Mouse (Mus musculus) midbrain, embryonic 15.5 days (tissue): ENCODE results near the gene Rbm20. TPM values are rescaled to one million over a fixed set of nuclear protein-coding genes. Genes with fewer than 3 reads are reported as not detected.

Source experiments
- ATAC-seq: fragments of 200-750 bp; cut with Nextera tagmentation; replicated peaks from 2 replicates; pipeline ENCODE4 v1.8.0; 2017; ENCODE audit warnings: moderate TSS enrichment
- H3K27ac ChIP-seq: fragments of 300-500 bp; sonication (generic); 2 replicates; pipeline ENCODE4 v1.5.1; 2015; ENCODE audit warnings: mild to moderate bottlenecking, inconsistent platforms
- H3K27me3 ChIP-seq: fragments of 300-500 bp; sonication (generic); replicated peaks from 2 replicates; pipeline ENCODE4 v1.6.1; 2015; ENCODE audit warnings: inconsistent platforms
- H3K36me3 ChIP-seq: fragments of 300-500 bp; sonication (generic); replicated peaks from 2 replicates; pipeline ENCODE4 v1.6.1; 2015; ENCODE audit warnings: inconsistent platforms
- H3K4me1 ChIP-seq: fragments of 300-500 bp; sonication (generic); 2 replicates; pipeline ENCODE4 v1.6.1; 2015; ENCODE audit warnings: inconsistent platforms
- H3K4me2 ChIP-seq: fragments of 300-500 bp; sonication (generic); 2 replicates; pipeline ENCODE4 v1.6.1; 2015; ENCODE audit warnings: inconsistent platforms, mild to moderate bottlenecking, moderate library complexity
- H3K4me3 ChIP-seq: fragments of 300-500 bp; sonication (generic); 2 replicates; pipeline ENCODE4 v1.5.1; 2015; ENCODE audit warnings: mild to moderate bottlenecking, inconsistent platforms
- H3K9ac ChIP-seq: fragments of 300-500 bp; sonication (generic); 2 replicates; pipeline ENCODE4 v1.6.1; 2015; ENCODE audit warnings: mild to moderate bottlenecking, inconsistent platforms
- H3K9me3 ChIP-seq: fragments of 300-500 bp; sonication (generic); 2 replicates; pipeline ENCODE4 v1.6.1; 2016; ENCODE audit warnings: inconsistent platforms
- WGBS: fragments of 180-500 bp; shearing (Covaris S2); methylation state at CpG from one replicate; pipeline ENCODE4 v1.1.7; 2015; ENCODE audit warnings: mixed read lengths; 5-methylcytosine and 5-hydroxymethylcytosine counted together
- polyA plus RNA-seq: library from polyadenylated mRNA; unstranded; fragments of >200 nt; fragmentation: Nextera tagmentation; extraction: Ambion mirVana; gene quantifications from 2 replicates; pipeline ENCODE4 v1.2.1, GENCODE M21; 2015

Gene Rbm20
- polyA plus RNA-seq, 1 experiment from 2014 or later: 1.0 TPM

GRCm38 (mm10) chr19:53856794-53857193 is 179.7 kb downstream of the Rbm20 start:
- WGBS: 75% methylated on average over 9 of the region's 9 CpGs
- Histone ChIP-seq H3K9ac (no peak overlapping the region), H3K27ac (no peak overlapping the region), H3K9me3 (no peaks in the 10 kb centered on the region), H3K27me3 (no peaks in the 10 kb centered on the region), H3K4me3 (no peak overlapping the region), H3K4me1 (peaks cover 22% of the 10 kb centered on the region), H3K4me2 (no peak overlapping the region), H3K36me3 (no peaks in the 10 kb centered on the region)
- ATAC-seq: no peak

- WGBS: 66% methylated on average over 6 of the region's 6 CpGs
- no peak overlapping the region for H3K4me3 ChIP-seq
- ATAC-seq: no peak
Measured at GRCm38 (mm10) chr19:53857962-53858361, 180.9 kb downstream of the Rbm20 start.

GRCm38 (mm10) chr19:53859149-53859548 is 182.0 kb downstream of the Rbm20 start:
- Histone ChIP-seq H3K4me3 (no peak overlapping the region), H3K4me1 (0 out of 2 replicates have a peak, but pooled peaks cover under 1% of the 10 kb centered on the region), H3K36me3 (no peaks in the 10 kb centered on the region), H3K27me3 (no peaks in the 10 kb centered on the region), H3K27ac (no peak overlapping the region), H3K9me3 (no peaks in the 10 kb centered on the region), H3K9ac (no peak overlapping the region), H3K4me2 (no peak overlapping the region)
- no peak for ATAC-seq
- 37% methylated on average over 9 of the region's 9 CpGs for WGBS

More at GRCm38 (mm10) chr19:53857962-53858361, 180.9 kb downstream of the Rbm20 start:
- Histone ChIP-seq H3K27ac (no peak overlapping the region; the same call in 1 of the 2 replicates), H3K4me2 (no peak overlapping the region), H3K9me3 (no peaks in the 10 kb centered on the region), H3K36me3 (no peaks in the 10 kb centered on the region), H3K27me3 (no peaks in the 10 kb centered on the region), H3K4me1 (peaks cover 12% of the 10 kb centered on the region), H3K9ac (no peak overlapping the region)

DNA sequence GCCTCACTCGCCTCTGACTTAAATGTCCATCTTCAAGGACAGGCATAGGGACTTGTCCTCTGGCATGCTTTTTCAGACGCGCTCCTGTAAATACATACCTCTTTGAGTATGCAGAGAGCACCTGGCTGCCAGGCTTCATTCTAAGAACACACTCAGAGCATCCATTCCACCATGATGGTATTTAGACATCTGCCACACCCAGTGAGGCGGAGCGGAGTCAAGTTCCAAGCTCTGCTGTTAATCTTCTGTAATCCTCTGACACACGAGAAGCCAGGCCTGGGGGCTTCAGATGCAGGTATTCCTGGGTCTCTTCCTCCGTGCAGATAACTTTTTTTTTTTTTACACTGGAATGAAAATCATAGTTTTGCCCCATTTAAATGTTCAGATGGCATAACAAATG is 182.5 kb downstream of the Rbm20 start:
- no peak for ATAC-seq
- Histone ChIP-seq H3K9me3 (no peaks in the 10 kb centered on the region), H3K27me3 (no peaks in the 10 kb centered on the region), H3K27ac (no peak overlapping the region), H3K4me3 (no peak overlapping the region), H3K4me1 (no peaks in the 10 kb centered on the region), H3K36me3 (no peaks in the 10 kb centered on the region), H3K9ac (no peak overlapping the region), H3K4me2 (no peak overlapping the region)
- WGBS: 42% methylated on average over 7 of the region's 7 CpGs

DNA sequence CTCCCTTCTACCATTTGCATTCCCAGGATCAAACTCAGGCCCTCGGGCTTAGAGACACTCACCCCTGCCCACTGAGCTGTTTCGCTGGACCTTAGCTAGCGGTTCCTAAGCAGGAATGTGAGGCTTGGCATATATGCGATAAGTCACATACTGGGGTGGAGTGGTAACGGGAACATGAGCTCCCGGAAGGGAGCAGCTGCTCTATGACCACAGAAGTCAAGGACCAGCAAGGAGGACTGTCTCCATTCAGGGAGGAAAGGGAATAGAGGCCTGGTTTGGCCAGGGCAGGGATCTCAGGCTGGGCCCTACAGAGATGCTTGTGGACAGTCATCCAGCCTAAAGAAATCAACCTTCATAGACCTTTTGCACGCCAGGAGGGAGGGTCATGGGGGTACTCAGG is 184.2 kb downstream of the Rbm20 start:
- H3K4me1 ChIP-seq: no peaks in the 10 kb centered on the region
- no peaks in the 10 kb centered on the region for H3K36me3 ChIP-seq
- 81% methylated on average over 7 of the region's 7 CpGs for WGBS
- no peak overlapping the region for H3K9ac ChIP-seq
- ATAC-seq: no peak
- no peaks in the 10 kb centered on the region for H3K27me3 ChIP-seq
- no peak overlapping the region for H3K4me2 ChIP-seq
- H3K4me3 ChIP-seq: no peak overlapping the region
- H3K9me3 ChIP-seq: no peaks in the 10 kb centered on the region
- H3K27ac ChIP-seq: no peak overlapping the region

GRCm38 (mm10) chr19:53862573-53863246 is 185.6 kb downstream of the Rbm20 start:
- Histone ChIP-seq H3K4me1 (no peaks in the 10 kb centered on the region), H3K27ac (no peak overlapping the region), H3K4me2 (no peak overlapping the region), H3K9ac (no peak overlapping the region), H3K9me3 (no peaks in the 10 kb centered on the region), H3K36me3 (no peaks in the 10 kb centered on the region), H3K4me3 (no peak overlapping the region), H3K27me3 (no peaks in the 10 kb centered on the region)
- no peak for ATAC-seq
- 59% methylated on average over 8 of the region's 8 CpGs for WGBS

- H3K27me3 ChIP-seq: no peaks in the 10 kb centered on the region
- ATAC-seq: no peak
Measured at GRCm38 (mm10) chr19:53867238-53867637, 190.1 kb downstream of the Rbm20 start.

DNA sequence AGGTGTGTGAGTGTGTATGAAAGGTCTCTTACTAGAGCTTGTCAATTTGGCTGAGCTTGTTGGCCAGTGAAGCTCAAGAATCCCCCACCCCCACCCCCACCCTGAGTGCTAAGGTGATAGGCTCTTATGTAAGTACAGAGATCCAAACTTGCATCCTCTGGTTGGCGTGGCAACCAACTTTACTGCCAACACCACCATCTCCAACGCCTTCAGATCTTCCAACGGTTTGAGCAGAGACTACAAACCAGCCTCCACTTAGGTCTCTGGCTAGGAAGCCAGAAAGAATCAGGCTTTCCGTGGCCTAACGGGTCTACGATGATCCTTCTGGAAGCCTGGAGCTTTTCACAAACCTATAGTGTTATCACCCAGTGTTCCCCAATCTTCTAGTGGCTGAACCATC is 191.0 kb downstream of the Rbm20 start:
- Histone ChIP-seq H3K4me2 (no peak overlapping the region), H3K27me3 (no peaks in the 10 kb centered on the region), H3K4me1 (no peaks in the 10 kb centered on the region), H3K27ac (no peak overlapping the region), H3K36me3 (no peaks in the 10 kb centered on the region), H3K4me3 (no peak overlapping the region), H3K9me3 (no peaks in the 10 kb centered on the region), H3K9ac (no peak overlapping the region)
- 93% methylated on average over 6 of the region's 6 CpGs for WGBS
- no peak for ATAC-seq

More at GRCm38 (mm10) chr19:53867238-53867637, 190.1 kb downstream of the Rbm20 start:
- no peaks in the 10 kb centered on the region for H3K4me1 ChIP-seq
- H3K27ac ChIP-seq: no peak overlapping the region
- no peak overlapping the region for H3K9ac ChIP-seq
- no peaks in the 10 kb centered on the region for H3K36me3 ChIP-seq
- no peaks in the 10 kb centered on the region for H3K9me3 ChIP-seq
- H3K4me2 ChIP-seq: no peak overlapping the region
- H3K4me3 ChIP-seq: no peak overlapping the region

- Histone ChIP-seq H3K4me3 (no peak overlapping the region), H3K27ac (no peak overlapping the region), H3K9ac (no peak overlapping the region), H3K27me3 (no peaks in the 10 kb centered on the region), H3K9me3 (no peaks in the 10 kb centered on the region), H3K4me2 (no peak overlapping the region), H3K4me1 (no peaks in the 10 kb centered on the region), H3K36me3 (no peaks in the 10 kb centered on the region)
- WGBS: 96% methylated on average over 1 of the region's 1 CpGs
- ATAC-seq: no peak
Measured at GRCm38 (mm10) chr19:53868796-53869195, 191.7 kb downstream of the Rbm20 start.

GRCm38 (mm10) chr19:53869427-53870385 is 192.6 kb downstream of the Rbm20 start:
- 82% methylated on average over 4 of the region's 4 CpGs for WGBS
- Histone ChIP-seq H3K4me1 (peaks cover 2% of the 10 kb centered on the region), H3K4me3 (no peak overlapping the region), H3K9me3 (no peaks in the 10 kb centered on the region), H3K4me2 (no peak overlapping the region), H3K27me3 (no peaks in the 10 kb centered on the region), H3K27ac (no peak overlapping the region), H3K36me3 (no peaks in the 10 kb centered on the region), H3K9ac (no peak overlapping the region)
- no peak for ATAC-seq

DNA sequence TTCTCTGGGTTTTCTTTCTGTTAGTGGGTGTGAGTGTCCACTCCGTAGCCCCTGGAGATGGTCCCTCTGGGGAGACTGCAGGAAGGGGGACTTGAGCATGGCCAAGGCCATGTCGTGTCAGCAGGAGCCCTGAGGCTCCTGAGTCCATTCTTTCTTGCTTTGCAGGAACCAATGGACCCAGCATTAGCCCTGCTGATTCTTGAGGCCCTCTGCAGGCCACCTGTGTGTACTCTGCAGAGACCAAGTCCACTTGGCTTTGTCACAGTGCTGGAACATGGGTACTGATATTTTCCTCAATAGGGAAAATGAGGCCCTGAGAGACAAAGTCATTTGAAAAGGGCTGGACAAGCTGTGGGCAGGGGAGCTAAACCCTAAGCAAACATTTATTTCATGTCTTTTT is 193.5 kb downstream of the Rbm20 start:
- H3K4me2 ChIP-seq: no peak overlapping the region
- H3K4me1 ChIP-seq: peaks cover 6% of the 10 kb centered on the region
- WGBS: 64% methylated on average over 2 of the region's 2 CpGs
- H3K27me3 ChIP-seq: no peaks in the 10 kb centered on the region
- no peak overlapping the region for H3K27ac ChIP-seq
- no peak overlapping the region for H3K9ac ChIP-seq
- no peak overlapping the region for H3K4me3 ChIP-seq
- ATAC-seq: no peak
- H3K9me3 ChIP-seq: no peaks in the 10 kb centered on the region
- H3K36me3 ChIP-seq: no peaks in the 10 kb centered on the region

GRCm38 (mm10) chr19:53871502-53871901 is 194.4 kb downstream of the Rbm20 start:
- no peak overlapping the region for H3K27ac ChIP-seq
- H3K4me3 ChIP-seq: no peak overlapping the region
- no peak overlapping the region for H3K4me2 ChIP-seq
- H3K4me1 ChIP-seq: peaks cover 6% of the 10 kb centered on the region
- H3K36me3 ChIP-seq: no peaks in the 10 kb centered on the region
- no peak overlapping the region for H3K9ac ChIP-seq
- ATAC-seq: no peak
- no peaks in the 10 kb centered on the region for H3K27me3 ChIP-seq
- WGBS: 87% methylated on average over 6 of the region's 6 CpGs
- H3K9me3 ChIP-seq: no peaks in the 10 kb centered on the region
